Mouse (Mus musculus) bone marrow, adult 2 months (tissue): ENCODE data around the gene Egfl7.

ENCODE experiments used
- CTCF ChIP-seq: fragments of 200-500 bp; IDR thresholded peaks from 2 replicates; pipeline ENCODE4 v1.5.1; 2011; ENCODE audit warnings: low read length, control low read depth; ENCODE audit not compliant: control insufficient read depth, insufficient read depth
- POLR2A ChIP-seq: fragments of 200-500 bp; IDR thresholded peaks from 2 replicates; pipeline ENCODE4 v1.6.1; 2011; ENCODE audit warnings: low read depth, mild to moderate bottlenecking, control low read depth, low read length, borderline replicate concordance; ENCODE audit not compliant: control insufficient read depth

GRCm38 (mm10) chr2:26553904-26554303 lies 25.9 kb upstream of the Egfl7 start:
- TF ChIP-seq POLR2A (no peak), CTCF (no peak)
